In genomic region chr7:134382791-134383190, GRCm38 (mm10) we compare ENCODE assay signal across 25 mouse cellular contexts. TPM values are rescaled to one million over a fixed set of nuclear protein-coding genes. Genes with fewer than 3 reads are reported as not detected.
DNase-seq lines count a peak whose midpoint lies in the region; ATAC-seq lines count a peak whose summit lies in the region.
"Had no signal": no experiment of that assay in that cellular context is flagged by ENCODE, and none has a peak within 500 bp of the region (broad histone marks: within the 10 kb centered on the region; RNA-seq: fewer than 3 reads in every experiment).

No protein-coding gene starts in this region.

- DNase-seq in frontal cortex, postnatal 25 days (ENCODE audit: low spot score in 2 of 2) = no peak
- peak; percentile 18 for DNase-seq in right cerebral cortex, adult 18-20 months
- no peak for DNase-seq in right cerebral cortex, postnatal 25 days
- DNase-seq: adrenal gland, adult 8-10 months; adrenal gland, postnatal 14 days; adrenal gland, postnatal 36 days; B cell, adult 2 months; cerebellum, adult 11 months; cerebellum, adult 18-20 months; cerebellum, adult 8-10 months; cerebellum, adult 9-11 months; cerebellum, postnatal 14 days; cerebellum, postnatal 36 days; embryo, embryonic 11 days had no signal

- 0 out of 2 replicates have a peak, but pooled peaks have one; percentile 35 for ATAC-seq in frontal cortex, adult (ENCODE audit: low TSS enrichment)
- ATAC-seq in inflammation-experienced regulatory T-cells, adult 6 months = no peak
- ATAC-seq: activated CD4-positive, CD25-positive, alpha-beta regulatory T cell, adult 4 months; CD4-positive, CD25-positive, alpha-beta regulatory T cell, adult 4 months; forebrain, embryonic 14.5 days; forebrain, embryonic 16.5 days; Patski had no signal

RNA-seq across cellular contexts. Expression of gene D7Ertd443e, which starts 2.7 kb away (rescaled TPM):
- not detected for polyA plus RNA-seq in inflammation-experienced regulatory T-cells, adult 6 months (2017; shearing (Covaris generic))
- polyA plus RNA-seq: activated CD4-positive, CD25-positive, alpha-beta regulatory T cell, adult 4 months; CD4-positive, CD25-positive, alpha-beta regulatory T cell, adult 4 months; erythroblast, embryonic 14.5 days; forebrain, embryonic 10.5 days; forebrain, embryonic 12.5 days; forebrain, embryonic 14.5 days; forebrain, embryonic 16.5 days; G1E had no signal
